Comparison of ENCODE assay signal across 8 mouse cellular contexts in genomic region chr19:4169810-4170209, GRCm38 (mm10). TPM values are rescaled to one million over a fixed set of nuclear protein-coding genes. Genes with fewer than 3 reads are reported as not detected.
DNase-seq lines count a peak whose midpoint lies in the region; ATAC-seq and TF ChIP-seq lines count a peak whose summit lies in the region.

No protein-coding gene starts in this region.

- WGBS in heart, embryonic 15.5 days = 6% methylated on average over 27 of the region's 27 CpGs
- 6% methylated on average over 27 of the region's 27 CpGs for WGBS in bone marrow, adult 2 months
- 5% methylated on average over 27 of the region's 27 CpGs for WGBS in forebrain, embryonic 16.5 days
- WGBS in liver, postnatal 0 days (ENCODE audit: insufficient replicate concordance) = 8% methylated on average over 27 of the region's 27 CpGs

- H3K27ac ChIP-seq in heart, embryonic 15.5 days = peak overlapping the region; percentile 96
- peak overlapping the region; percentile 89 for H3K27ac ChIP-seq in bone marrow, adult 2 months (ENCODE audit: control insufficient read depth, insufficient read depth, low read depth, low read length, poor library complexity)
- peak overlapping the region; percentile 69 for H3K27ac ChIP-seq in forebrain, embryonic 16.5 days (ENCODE audit: low read length)
- peak overlapping the region; percentile 82 for H3K27ac ChIP-seq in liver, postnatal 0 days (ENCODE audit: low read depth)

- H3K4me2 ChIP-seq in heart, embryonic 15.5 days = peak overlapping the region; percentile 92
- H3K4me2 ChIP-seq in forebrain, embryonic 16.5 days (ENCODE audit: low read length) = peak overlapping the region; percentile 61
- peak overlapping the region; percentile 97 for H3K4me2 ChIP-seq in liver, postnatal 0 days (ENCODE audit: low read depth, low read length)

- H3K4me3 ChIP-seq in heart, embryonic 15.5 days = peak overlapping the region; percentile 54
- peak overlapping the region; percentile 71 for H3K4me3 ChIP-seq in bone marrow, adult 2 months (replicated peaks; ENCODE audit: control insufficient read depth, low read depth, low read length)
- H3K4me3 ChIP-seq in forebrain, embryonic 16.5 days (replicated peaks; ENCODE audit: low read length) = peak overlapping the region; percentile 44
- peak overlapping the region; percentile 62 for H3K4me3 ChIP-seq in liver, postnatal 0 days (ENCODE audit: low read depth, low read length)

- H3K4me1 ChIP-seq in heart, embryonic 15.5 days (replicated peaks) = peaks cover 61% of the 10 kb centered on the region
- H3K4me1 ChIP-seq in bone marrow, adult 2 months (ENCODE audit: control insufficient read depth, insufficient read depth, low read length) = peaks cover 10% of the 10 kb centered on the region
- H3K4me1 ChIP-seq in forebrain, embryonic 16.5 days (replicated peaks; ENCODE audit: control insufficient read depth, insufficient read depth, low read length) = peaks cover 7% of the 10 kb centered on the region
- H3K4me1 ChIP-seq in liver, postnatal 0 days (ENCODE audit: insufficient read depth) = peaks cover 30% of the 10 kb centered on the region

- TF ChIP-seq EP300 in liver, postnatal 0 days (IDR thresholded peaks at IDR 0.05; ENCODE audit: low read depth) = no peak

- no peaks in the 10 kb centered on the region for H3K36me3 ChIP-seq in heart, embryonic 15.5 days
- H3K36me3 ChIP-seq in forebrain, embryonic 16.5 days (ENCODE audit: control insufficient read depth, insufficient read depth) = no peaks in the 10 kb centered on the region
- H3K36me3 ChIP-seq in liver, postnatal 0 days (replicated peaks; ENCODE audit: insufficient read depth, low read length) = no peaks in the 10 kb centered on the region

- no peak for DNase-seq in heart, postnatal 10 days
- DNase-seq in liver, postnatal 0 days = no peak
- DNase-seq in spleen, adult 12 weeks (ENCODE audit: low spot score) = no peak
- DNase-seq in gastrocnemius, postnatal 25 days = no peak
- no peak for DNase-seq in adrenal gland, postnatal 25 days

- peak overlapping the region; percentile 84 for H3K9ac ChIP-seq in heart, embryonic 15.5 days
- H3K9ac ChIP-seq in forebrain, embryonic 16.5 days (replicated peaks; ENCODE audit: low read depth, low read length) = peak overlapping the region; percentile 60
- peak overlapping the region; percentile 81 for H3K9ac ChIP-seq in liver, postnatal 0 days (replicated peaks)

- ATAC-seq in heart, embryonic 15.5 days (replicated peaks; ENCODE audit: insufficient number of reproducible peaks, insufficient read depth, low FRiP score, low read depth) = peak; percentile 19
- peak; percentile 25; the same call in 1 of the 2 replicates for ATAC-seq in forebrain, embryonic 16.5 days
- ATAC-seq in liver, postnatal 0 days = peak; percentile 47

- intact Hi-C loops in heart, postnatal 10 days (cut with DNase I) = loop anchor here (1.0 kb wide), 1 partner anchor 22 kb away; the partner anchor contains the start of gene Ppp1ca

- TF ChIP-seq CTCF in bone marrow, adult 2 months (IDR thresholded peaks at IDR 0.05; ENCODE audit: control insufficient read depth, insufficient read depth, low read length) = no peak
- no peak for TF ChIP-seq CTCF in liver, postnatal 0 days (IDR thresholded peaks at IDR 0.05; ENCODE audit: low read depth)

- H3K27me3 ChIP-seq in heart, embryonic 15.5 days = no peaks in the 10 kb centered on the region
- H3K27me3 ChIP-seq in forebrain, embryonic 16.5 days (replicated peaks; ENCODE audit: control insufficient read depth, insufficient read depth, low read length) = no peaks in the 10 kb centered on the region
- H3K27me3 ChIP-seq in liver, postnatal 0 days (ENCODE audit: insufficient read depth, low read length) = no peaks in the 10 kb centered on the region

- TF ChIP-seq POLR2A in bone marrow, adult 2 months (IDR thresholded peaks at IDR 0.05; ENCODE audit: borderline replicate concordance, control insufficient read depth, low read depth, low read length) = no peak

- no peaks in the 10 kb centered on the region for H3K9me3 ChIP-seq in heart, embryonic 15.5 days (replicated peaks)
- H3K9me3 ChIP-seq in forebrain, embryonic 16.5 days (ENCODE audit: control insufficient read depth, low read length) = no peaks in the 10 kb centered on the region
- no peaks in the 10 kb centered on the region for H3K9me3 ChIP-seq in liver, postnatal 0 days (ENCODE audit: low read length)

RNA-seq across cellular contexts. Expression of gene Carns1, which starts 5.5 kb away (rescaled TPM):
- polyA plus RNA-seq in heart, embryonic 15.5 days (2015; fragmentation: Nextera tagmentation; extraction: Ambion mirVana) = 12.3 TPM in 2 replicates
- 10 to 100 TPM; 40.2 to 53.6 TPM for total RNA-seq in heart, postnatal 10 days (2021)
- polyA plus RNA-seq in bone marrow, adult 2 months (2011; ENCODE audit: insufficient read depth, insufficient read length, low replicate concordance, missing spikeins) = 23.3 and 52.9 TPM in 2 replicates
- 2.8 and 4.1 TPM in 2 replicates for polyA plus RNA-seq in forebrain, embryonic 16.5 days (2015; fragmentation: Nextera tagmentation; extraction: Ambion mirVana)
- 0.73 and 0.90 TPM in 2 replicates for polyA plus RNA-seq in liver, postnatal 0 days (2015; fragmentation: Nextera tagmentation; extraction: Ambion mirVana)
- 10 to 100 TPM; 17.7 to 20.0 TPM for total RNA-seq in gastrocnemius, postnatal 25 days (2021)
- 2.6 and 4.1 TPM in 2 replicates for total RNA-seq in adrenal gland, postnatal 25 days (2021)

RNA-seq across cellular contexts. Expression of gene Rps6kb2, which starts 6.7 kb away (rescaled TPM):
- polyA plus RNA-seq in heart, embryonic 15.5 days (2015; fragmentation: Nextera tagmentation; extraction: Ambion mirVana) = 42.2 and 46.1 TPM in 2 replicates
- 10 to 100 TPM; 22.4 to 24.3 TPM for total RNA-seq in heart, postnatal 10 days (2021)
- polyA plus RNA-seq in bone marrow, adult 2 months (2011; ENCODE audit: insufficient read depth, insufficient read length, low replicate concordance, missing spikeins) = 51.8 and 86.1 TPM in 2 replicates
- 52.6 and 59.8 TPM in 2 replicates for polyA plus RNA-seq in forebrain, embryonic 16.5 days (2015; fragmentation: Nextera tagmentation; extraction: Ambion mirVana)
- polyA plus RNA-seq in liver, postnatal 0 days (2015; fragmentation: Nextera tagmentation; extraction: Ambion mirVana) = 22.1 and 23.0 TPM in 2 replicates
- 10 to 100 TPM; 19.9 to 24.4 TPM for total RNA-seq in gastrocnemius, postnatal 25 days (2021)
- 48.8 and 52.6 TPM in 2 replicates for total RNA-seq in adrenal gland, postnatal 25 days (2021)

RNA-seq across cellular contexts. Expression of gene Ptprcap, which starts 16.4 kb away (rescaled TPM):
- 3.6 and 33.8 TPM in 2 replicates for polyA plus RNA-seq in heart, embryonic 15.5 days (2015; fragmentation: Nextera tagmentation; extraction: Ambion mirVana)
- 1 to 10 TPM; 1.6 to 2.2 TPM for total RNA-seq in heart, postnatal 10 days (2021)
- 27.6 and 60.8 TPM in 2 replicates for polyA plus RNA-seq in bone marrow, adult 2 months (2011; ENCODE audit: insufficient read depth, insufficient read length, low replicate concordance, missing spikeins)
- 0.39 TPM in 1 of 2 replicates, not detected in the other for polyA plus RNA-seq in forebrain, embryonic 16.5 days (2015; fragmentation: Nextera tagmentation; extraction: Ambion mirVana)
- polyA plus RNA-seq in liver, postnatal 0 days (2015; fragmentation: Nextera tagmentation; extraction: Ambion mirVana) = 35.7 and 35.8 TPM in 2 replicates
- total RNA-seq in gastrocnemius, postnatal 25 days (2021) = under 1 TPM in 1 of 2 experiments, not detected in 1; 0.35 TPM
- total RNA-seq in adrenal gland, postnatal 25 days (2021) = 3.9 and 6.0 TPM in 2 replicates

RNA-seq across cellular contexts. Expression of gene Tbc1d10c, which starts 21.3 kb away (rescaled TPM):
- polyA plus RNA-seq in heart, embryonic 15.5 days (2015; fragmentation: Nextera tagmentation; extraction: Ambion mirVana) = 3.0 and 14.9 TPM in 2 replicates
- 1 to 10 TPM; 2.6 to 2.9 TPM for total RNA-seq in heart, postnatal 10 days (2021)
- 64.3 and 168 TPM in 2 replicates for polyA plus RNA-seq in bone marrow, adult 2 months (2011; ENCODE audit: insufficient read depth, insufficient read length, low replicate concordance, missing spikeins)
- 0.29 and 0.42 TPM in 2 replicates for polyA plus RNA-seq in forebrain, embryonic 16.5 days (2015; fragmentation: Nextera tagmentation; extraction: Ambion mirVana)
- 8.4 and 9.9 TPM in 2 replicates for polyA plus RNA-seq in liver, postnatal 0 days (2015; fragmentation: Nextera tagmentation; extraction: Ambion mirVana)
- total RNA-seq in gastrocnemius, postnatal 25 days (2021) = 1 to 10 TPM; 4.7 to 5.9 TPM
- 1.0 TPM in 1 of 2 replicates, not detected in the other for total RNA-seq in adrenal gland, postnatal 25 days (2021)

RNA-seq across cellular contexts. Expression of gene Coro1b, which starts 21.4 kb away (rescaled TPM):
- 114 and 137 TPM in 2 replicates for polyA plus RNA-seq in heart, embryonic 15.5 days (2015; fragmentation: Nextera tagmentation; extraction: Ambion mirVana)
- 10 to 100 TPM; 87.2 to 90.7 TPM for total RNA-seq in heart, postnatal 10 days (2021)
- 75.8 and 114 TPM in 2 replicates for polyA plus RNA-seq in bone marrow, adult 2 months (2011; ENCODE audit: insufficient read depth, insufficient read length, low replicate concordance, missing spikeins)
- 143 and 145 TPM in 2 replicates for polyA plus RNA-seq in forebrain, embryonic 16.5 days (2015; fragmentation: Nextera tagmentation; extraction: Ambion mirVana)
- polyA plus RNA-seq in liver, postnatal 0 days (2015; fragmentation: Nextera tagmentation; extraction: Ambion mirVana) = 63.0 and 64.4 TPM in 2 replicates
- 10 to 100 TPM; 15.9 to 24.1 TPM for total RNA-seq in gastrocnemius, postnatal 25 days (2021)
- total RNA-seq in adrenal gland, postnatal 25 days (2021) = 179 and 226 TPM in 2 replicates
